Mouse (Mus musculus) heart, embryonic 11.5 days (tissue): ENCODE measurements around the gene Pin1rt1. TPM values are rescaled to one million over a fixed set of nuclear protein-coding genes. Genes with fewer than 3 reads are reported as not detected.

ENCODE experiments used
- ATAC-seq: fragments of 200-750 bp; cut with Nextera tagmentation; replicated peaks from 2 replicates; pipeline ENCODE4 v1.8.0; 2017; ENCODE audit warnings: moderate library complexity; ENCODE audit not compliant: insufficient number of reproducible peaks, low FRiP score, low TSS enrichment
- H3K27ac ChIP-seq: fragments of 300-500 bp; sonication (generic); 2 replicates; pipeline ENCODE4 v1.5.1; 2014; ENCODE audit warnings: mild to moderate bottlenecking, low read depth, low read length
- H3K27me3 ChIP-seq: fragments of 300-500 bp; sonication (generic); 2 replicates; pipeline ENCODE4 v1.6.1; 2014; ENCODE audit warnings: mild to moderate bottlenecking, low read length, mixed read lengths; ENCODE audit not compliant: control insufficient read depth, insufficient read depth
- H3K36me3 ChIP-seq: fragments of 300-500 bp; sonication (generic); 2 replicates; pipeline ENCODE4 v1.6.1; 2014; ENCODE audit warnings: mild to moderate bottlenecking, low read length, moderate library complexity, mixed read lengths; ENCODE audit not compliant: control insufficient read depth, insufficient read depth
- H3K4me1 ChIP-seq: fragments of 300-500 bp; sonication (generic); 2 replicates; pipeline ENCODE4 v1.6.1; 2014; ENCODE audit warnings: low read length; ENCODE audit not compliant: control insufficient read depth, insufficient read depth
- H3K4me2 ChIP-seq: fragments of 300-500 bp; sonication (generic); 2 replicates; pipeline ENCODE4 v1.6.1; 2014; ENCODE audit warnings: mild to moderate bottlenecking, moderate library complexity
- H3K4me3 ChIP-seq: fragments of 300-500 bp; sonication (generic); 2 replicates; pipeline ENCODE4 v1.5.1; 2014; ENCODE audit warnings: low read depth, low read length
- H3K9ac ChIP-seq: fragments of 300-500 bp; sonication (generic); 2 replicates; pipeline ENCODE4 v1.6.1; 2014; ENCODE audit warnings: mild to moderate bottlenecking, low read depth, low read length, moderate library complexity
- H3K9me3 ChIP-seq: fragments of 300-500 bp; sonication (generic); replicated peaks from 2 replicates; pipeline ENCODE4 v1.6.1; 2016; ENCODE audit warnings: low read length; ENCODE audit not compliant: control insufficient read depth
- WGBS: fragments of 180-500 bp; shearing (Covaris S2); extraction: QIAGEN DNeasy Blood & Tissue Kit; methylation state at CpG from one replicate; pipeline ENCODE4 v1.1.7; 2014; ENCODE audit not compliant: insufficient replicate concordance; 5-methylcytosine and 5-hydroxymethylcytosine counted together
- polyA plus RNA-seq: library from polyadenylated mRNA; unstranded; fragments of >200 nt; fragmentation: Nextera tagmentation; extraction: Ambion mirVana; gene quantifications from 2 replicates; pipeline ENCODE4 v1.2.1, GENCODE M21; 2014

The Pin1rt1 gene
- polyA plus RNA-seq, 1 experiment from 2014 or later = not detected

GRCm38 (mm10) chr2:104722021-104722420, 5.8 kb upstream of the Pin1rt1 start:
- Histone ChIP-seq H3K9me3 (no peaks in the 10 kb centered on the region), H3K4me3 (no peak overlapping the region), H3K9ac (no peak overlapping the region), H3K4me1 (no peaks in the 10 kb centered on the region), H3K27me3 (no peaks in the 10 kb centered on the region), H3K27ac (no peak overlapping the region), H3K4me2 (no peak overlapping the region), H3K36me3 (no peaks in the 10 kb centered on the region)
- WGBS = 78% methylated on average over 3 of the region's 3 CpGs
- no peak for ATAC-seq

DNA sequence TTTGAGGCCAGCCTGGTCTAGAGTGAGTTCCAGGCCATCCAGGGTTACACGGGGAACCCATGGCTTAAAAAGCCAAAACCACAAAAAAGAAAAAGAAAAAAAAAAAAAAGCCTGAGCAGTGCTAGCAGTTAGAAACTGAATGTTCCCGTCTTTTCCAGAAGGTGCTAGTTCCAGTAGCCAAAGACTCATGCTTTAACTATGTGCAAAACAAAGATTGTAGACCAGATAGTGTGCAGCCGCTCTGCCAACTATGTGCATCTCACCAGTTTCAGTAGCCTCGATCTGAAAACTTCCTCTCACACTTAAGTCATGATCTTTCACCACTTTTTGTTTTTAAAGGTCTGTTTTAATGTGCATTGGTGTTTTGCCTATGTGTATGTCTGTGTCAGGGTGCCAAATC, 1.6 kb upstream of the Pin1rt1 start:
- Histone ChIP-seq H3K9me3 (no peaks in the 10 kb centered on the region), H3K4me2 (no peak overlapping the region), H3K36me3 (no peaks in the 10 kb centered on the region), H3K9ac (no peak overlapping the region), H3K27me3 (no peaks in the 10 kb centered on the region), H3K4me1 (no peaks in the 10 kb centered on the region), H3K4me3 (no peak overlapping the region), H3K27ac (no peak overlapping the region)
- no peak for ATAC-seq
- 73% methylated on average over 4 of the region's 4 CpGs for WGBS

- ATAC-seq = no peak
Observed at GRCm38 (mm10) chr2:104717231-104717735, 1.1 kb upstream of the Pin1rt1 start.

GRCm38 (mm10) chr2:104714254-104714691, 1.9 kb downstream of the Pin1rt1 start:
- Histone ChIP-seq H3K27ac (no peak overlapping the region), H3K4me2 (peak overlapping the region; percentile 16; the same call in 1 of the 2 replicates), H3K4me1 (0 out of 2 replicates have a peak, but pooled peaks cover 2% of the 10 kb centered on the region), H3K27me3 (no peaks in the 10 kb centered on the region), H3K36me3 (no peaks in the 10 kb centered on the region), H3K4me3 (no peak overlapping the region), H3K9me3 (no peaks in the 10 kb centered on the region), H3K9ac (no peak overlapping the region)
- ATAC-seq = no peak
- WGBS = 31% methylated on average over 15 of the region's 15 CpGs

More at GRCm38 (mm10) chr2:104717231-104717735, 1.1 kb upstream of the Pin1rt1 start:
- Histone ChIP-seq H3K27me3 (no peaks in the 10 kb centered on the region), H3K36me3 (no peaks in the 10 kb centered on the region), H3K9ac (no peak overlapping the region), H3K4me2 (no peak overlapping the region), H3K27ac (no peak overlapping the region), H3K4me1 (no peaks in the 10 kb centered on the region), H3K4me3 (no peak overlapping the region), H3K9me3 (no peaks in the 10 kb centered on the region)
- 88% methylated on average over 2 of the region's 2 CpGs for WGBS

- H3K36me3 ChIP-seq = no peaks in the 10 kb centered on the region
- 0 out of 2 replicates have a peak, but pooled peaks cover 2% of the 10 kb centered on the region for H3K4me1 ChIP-seq
- peak overlapping the region; percentile 86 for H3K9ac ChIP-seq
- H3K27me3 ChIP-seq = no peaks in the 10 kb centered on the region
- WGBS = 2% methylated on average over 7 of the region's 7 CpGs
- no peaks in the 10 kb centered on the region for H3K9me3 ChIP-seq
- H3K27ac ChIP-seq = 0 out of 2 replicates have a peak overlapping the region, but pooled peaks have one; percentile 46
- ATAC-seq = no peak
- peak overlapping the region; percentile 83 for H3K4me2 ChIP-seq
- peak overlapping the region; percentile 87 for H3K4me3 ChIP-seq
Observed at GRCm38 (mm10) chr2:104712486-104712809, 3.7 kb downstream of the Pin1rt1 start.

GRCm38 (mm10) chr2:104711585-104712485, 4.3 kb downstream of the Pin1rt1 start, which contains the start of gene Tcp11l1:
Gene Tcp11l1 (minus strand): TSS chr2:104712169.
- Histone ChIP-seq H3K9ac (peak within 1 kb of the TSS; percentile 86), H3K27ac (0 out of 2 replicates have a peak within 1 kb of the TSS, but pooled peaks have one; percentile 46), H3K4me3 (peak within 1 kb of the TSS; percentile 87), H3K4me1 (0 out of 2 replicates have a peak, but pooled peaks cover 2% of the 10 kb centered on the region), H3K27me3 (no peaks in the 10 kb centered on the region), H3K9me3 (no peaks in the 10 kb centered on the region), H3K4me2 (peak within 1 kb of the TSS; percentile 83), H3K36me3 (no peaks in the 10 kb centered on the region)
- WGBS = under 1% methylated on average over 78 of the region's 99 CpGs
- ATAC-seq = peak; percentile 73

DNA sequence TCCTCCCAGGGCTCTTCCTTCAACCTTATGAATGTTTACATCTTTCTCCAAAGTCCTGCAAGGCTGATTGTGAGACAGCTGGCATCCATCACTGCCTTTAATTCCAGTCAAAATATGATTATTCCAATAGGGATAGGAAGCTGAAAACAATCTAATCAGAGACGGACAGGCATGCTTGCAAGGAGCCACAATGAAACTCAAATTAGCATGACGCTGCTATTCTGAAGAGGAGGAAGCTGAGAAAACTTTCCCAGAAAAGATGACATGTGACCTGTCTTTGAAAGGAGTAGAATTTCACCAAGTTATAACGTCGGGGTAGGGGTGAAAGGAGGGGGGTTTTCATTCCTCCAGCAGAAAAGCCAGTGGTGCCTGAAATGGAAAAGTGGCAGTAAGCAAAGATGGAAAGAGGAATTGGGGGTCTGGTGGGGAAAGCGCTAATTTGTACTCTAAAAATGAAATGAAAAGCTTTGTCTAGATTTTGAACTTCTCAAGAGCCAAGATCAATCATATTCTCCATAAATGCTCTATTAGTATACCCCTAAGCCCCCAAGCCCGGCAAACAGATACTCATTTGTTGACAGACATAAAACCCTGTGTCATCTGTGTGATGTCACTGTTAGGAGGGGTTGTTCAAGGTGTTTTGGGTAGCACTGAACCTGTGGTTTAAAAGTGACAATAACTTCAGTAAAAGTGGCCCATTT, 5.4 kb downstream of the Pin1rt1 start:
- no peaks in the 10 kb centered on the region for H3K9me3 ChIP-seq
- H3K4me2 ChIP-seq = peak overlapping the region; percentile 83
- peak overlapping the region; percentile 87 for H3K4me3 ChIP-seq
- H3K27ac ChIP-seq = no peak overlapping the region
- H3K27me3 ChIP-seq = no peaks in the 10 kb centered on the region
- H3K9ac ChIP-seq = no peak overlapping the region
- H3K36me3 ChIP-seq = no peaks in the 10 kb centered on the region
- WGBS = 34% methylated on average over 6 of the region's 6 CpGs
- no peak for ATAC-seq
- 0 out of 2 replicates have a peak, but pooled peaks cover 2% of the 10 kb centered on the region for H3K4me1 ChIP-seq

- Histone ChIP-seq H3K27me3 (no peaks in the 10 kb centered on the region), H3K9me3 (no peaks in the 10 kb centered on the region), H3K36me3 (no peaks in the 10 kb centered on the region), H3K4me2 (no peak overlapping the region), H3K4me1 (0 out of 2 replicates have a peak, but pooled peaks cover 2% of the 10 kb centered on the region), H3K9ac (no peak overlapping the region), H3K27ac (no peak overlapping the region), H3K4me3 (no peak overlapping the region)
- no peak for ATAC-seq
- 47% methylated on average over 6 of the region's 6 CpGs for WGBS
Observed at GRCm38 (mm10) chr2:104709786-104710337, 6.3 kb downstream of the Pin1rt1 start.
